Mouse (Mus musculus): Measurements from ENCODE around the gene Cttnbp2. TPM values are rescaled to one million over a fixed set of nuclear protein-coding genes. Genes with fewer than 3 reads are reported as not detected.

Gene Cttnbp2
- polyA plus RNA-seq, 1 experiment from 2014 or later, result 14.9 TPM

DNA sequence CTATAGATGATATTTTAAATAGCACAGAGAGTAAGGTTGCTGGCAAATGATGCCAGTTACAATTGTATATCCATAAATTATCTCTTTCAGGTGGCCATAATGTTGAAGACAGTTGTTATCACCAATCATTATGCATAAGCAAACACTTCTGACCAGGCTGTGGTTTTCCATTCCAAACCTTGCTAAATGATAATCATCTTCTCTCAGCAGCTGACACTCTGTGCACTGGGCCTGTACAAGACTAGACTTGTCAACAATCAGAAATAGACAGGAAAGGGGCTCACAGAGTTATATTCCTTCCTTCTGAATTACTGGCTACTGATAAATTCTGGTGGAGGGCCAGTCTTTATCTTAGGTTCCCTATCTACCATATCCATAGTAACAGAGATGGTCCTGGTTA, 32.1 kb downstream of the Cttnbp2 start:
- Histone ChIP-seq H3K4me2 (ENCODE audit: low read length) (no peak overlapping the region), H3K27ac (ENCODE audit: low read depth) (no peak overlapping the region), H3K27me3 (replicated peaks; ENCODE audit: control insufficient read depth, insufficient read depth, low read length) (no peaks in the 10 kb centered on the region), H3K9me3 (ENCODE audit: control insufficient read depth, low read length) (no peaks in the 10 kb centered on the region), H3K36me3 (ENCODE audit: control insufficient read depth, insufficient read depth, low read length) (no peaks in the 10 kb centered on the region), H3K4me3 (ENCODE audit: low read depth, low read length) (no peak overlapping the region), H3K9ac (ENCODE audit: low read length) (no peak overlapping the region), H3K4me1 (replicated peaks; ENCODE audit: control insufficient read depth, insufficient read depth, low read length) (no peaks in the 10 kb centered on the region)
- no peak for ATAC-seq (replicated peaks; ENCODE audit: low FRiP score, low TSS enrichment, low read depth)
- DNase-seq (ENCODE audit: low spot score), result no peak

DNA sequence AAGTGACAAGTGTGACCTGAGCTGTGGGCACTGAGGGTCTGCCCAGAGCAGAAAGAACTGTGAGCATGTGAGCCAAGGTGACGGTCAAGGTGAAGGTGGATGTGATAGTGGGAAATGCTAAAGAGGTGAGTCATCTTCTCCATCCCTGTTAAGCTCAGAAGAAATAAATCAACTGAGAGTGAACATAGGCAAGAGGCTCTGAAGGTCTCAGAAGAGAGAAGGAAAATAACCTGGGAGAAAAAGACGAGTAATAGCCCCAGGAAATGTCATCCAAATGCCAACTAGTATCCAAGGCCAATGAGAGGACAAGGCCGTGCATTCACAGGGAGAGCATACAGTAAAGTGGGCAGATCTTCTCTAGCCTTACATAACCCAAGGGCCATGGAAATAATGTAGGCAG, 32.9 kb downstream of the Cttnbp2 start:
- Histone ChIP-seq H3K9ac (ENCODE audit: low read length) (no peak overlapping the region), H3K36me3 (ENCODE audit: control insufficient read depth, insufficient read depth, low read length) (no peaks in the 10 kb centered on the region), H3K27me3 (replicated peaks; ENCODE audit: control insufficient read depth, insufficient read depth, low read length) (no peaks in the 10 kb centered on the region), H3K4me2 (ENCODE audit: low read length) (no peak overlapping the region), H3K4me1 (replicated peaks; ENCODE audit: control insufficient read depth, insufficient read depth, low read length) (no peaks in the 10 kb centered on the region), H3K27ac (ENCODE audit: low read depth) (no peak overlapping the region), H3K9me3 (ENCODE audit: control insufficient read depth, low read length) (no peaks in the 10 kb centered on the region), H3K4me3 (ENCODE audit: low read depth, low read length) (no peak overlapping the region)
- WGBS, result 91% methylated on average over 3 of the region's 3 CpGs
- DNase-seq (ENCODE audit: low spot score) (no peak), ATAC-seq (replicated peaks; ENCODE audit: low FRiP score, low TSS enrichment, low read depth) (no peak)

GRCm38 (mm10) chr6:18477313-18477930, 37.2 kb downstream of the Cttnbp2 start:
- H3K9me3 ChIP-seq (ENCODE audit: control insufficient read depth, low read length), result no peaks in the 10 kb centered on the region
- WGBS, result 82% methylated on average over 1 of the region's 1 CpGs
- H3K27me3 ChIP-seq (replicated peaks; ENCODE audit: control insufficient read depth, insufficient read depth, low read length), result no peaks in the 10 kb centered on the region
- no peak for DNase-seq (ENCODE audit: low spot score)
- no peak overlapping the region for H3K4me3 ChIP-seq (ENCODE audit: low read depth, low read length)
- H3K4me2 ChIP-seq (ENCODE audit: low read length), result no peak overlapping the region
- H3K27ac ChIP-seq (ENCODE audit: low read depth), result no peak overlapping the region
- H3K4me1 ChIP-seq (replicated peaks; ENCODE audit: control insufficient read depth, insufficient read depth, low read length), result no peaks in the 10 kb centered on the region
- no peaks in the 10 kb centered on the region for H3K36me3 ChIP-seq (ENCODE audit: control insufficient read depth, insufficient read depth, low read length)
- ATAC-seq (replicated peaks; ENCODE audit: low FRiP score, low TSS enrichment, low read depth), result no peak
- no peak overlapping the region for H3K9ac ChIP-seq (ENCODE audit: low read length)

DNA sequence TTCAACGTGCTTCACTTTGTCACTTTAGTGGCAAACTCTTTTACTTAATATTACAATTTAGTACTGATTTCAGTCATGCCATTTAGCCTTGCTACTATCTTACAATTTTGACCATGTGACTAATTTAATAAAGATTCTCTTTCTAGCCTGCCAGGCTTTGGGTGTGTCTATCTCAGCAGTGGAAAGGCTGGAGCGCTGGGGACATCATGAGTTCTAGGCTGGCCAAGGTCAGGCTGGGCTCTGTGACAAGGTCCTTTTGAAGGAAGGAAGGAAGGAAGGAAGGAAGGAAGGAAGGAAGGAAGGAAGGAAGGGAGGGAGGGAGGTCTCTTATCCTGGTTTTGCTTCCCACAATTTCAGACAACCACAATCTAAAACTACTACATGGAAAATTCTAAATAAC, 39.7 kb downstream of the Cttnbp2 start:
- H3K4me2 ChIP-seq (ENCODE audit: low read length), result no peak overlapping the region
- H3K36me3 ChIP-seq (ENCODE audit: control insufficient read depth, insufficient read depth, low read length), result no peaks in the 10 kb centered on the region
- no peaks in the 10 kb centered on the region for H3K9me3 ChIP-seq (ENCODE audit: control insufficient read depth, low read length)
- WGBS, result 69% methylated on average over 2 of the region's 2 CpGs
- ATAC-seq (replicated peaks; ENCODE audit: low FRiP score, low TSS enrichment, low read depth) (no peak), DNase-seq (ENCODE audit: low spot score) (no peak)
- no peak overlapping the region for H3K27ac ChIP-seq (ENCODE audit: low read depth)
- no peaks in the 10 kb centered on the region for H3K4me1 ChIP-seq (replicated peaks; ENCODE audit: control insufficient read depth, insufficient read depth, low read length)
- H3K4me3 ChIP-seq (ENCODE audit: low read depth, low read length), result no peak overlapping the region
- no peaks in the 10 kb centered on the region for H3K27me3 ChIP-seq (replicated peaks; ENCODE audit: control insufficient read depth, insufficient read depth, low read length)
- H3K9ac ChIP-seq (ENCODE audit: low read length), result no peak overlapping the region

- no peak overlapping the region for H3K4me2 ChIP-seq (ENCODE audit: low read length)
- WGBS, result 42% methylated on average over 1 of the region's 1 CpGs
- no peaks in the 10 kb centered on the region for H3K9me3 ChIP-seq (ENCODE audit: control insufficient read depth, low read length)
- no peaks in the 10 kb centered on the region for H3K4me1 ChIP-seq (replicated peaks; ENCODE audit: control insufficient read depth, insufficient read depth, low read length)
- H3K27me3 ChIP-seq (replicated peaks; ENCODE audit: control insufficient read depth, insufficient read depth, low read length), result no peaks in the 10 kb centered on the region
- H3K4me3 ChIP-seq (ENCODE audit: low read depth, low read length), result no peak overlapping the region
- no peak overlapping the region for H3K27ac ChIP-seq (ENCODE audit: low read depth)
- ATAC-seq (replicated peaks; ENCODE audit: low FRiP score, low TSS enrichment, low read depth) (no peak), DNase-seq (ENCODE audit: low spot score) (no peak)
- H3K36me3 ChIP-seq (ENCODE audit: control insufficient read depth, insufficient read depth, low read length), result no peaks in the 10 kb centered on the region
- no peak overlapping the region for H3K9ac ChIP-seq (ENCODE audit: low read length)
These were observed 40.1 kb downstream of the Cttnbp2 start for GRCm38 (mm10) chr6:18474541-18474940.

- H3K9ac ChIP-seq (ENCODE audit: low read length), result no peak overlapping the region
- no peaks in the 10 kb centered on the region for H3K4me1 ChIP-seq (replicated peaks; ENCODE audit: control insufficient read depth, insufficient read depth, low read length)
- no peaks in the 10 kb centered on the region for H3K27me3 ChIP-seq (replicated peaks; ENCODE audit: control insufficient read depth, insufficient read depth, low read length)
- no peaks in the 10 kb centered on the region for H3K9me3 ChIP-seq (ENCODE audit: control insufficient read depth, low read length)
- H3K36me3 ChIP-seq (ENCODE audit: control insufficient read depth, insufficient read depth, low read length), result no peaks in the 10 kb centered on the region
- WGBS, result 28% methylated on average over 2 of the region's 2 CpGs
- no peak overlapping the region for H3K4me3 ChIP-seq (ENCODE audit: low read depth, low read length)
- no peak overlapping the region for H3K4me2 ChIP-seq (ENCODE audit: low read length)
- no peak for DNase-seq (ENCODE audit: low spot score)
- no peak overlapping the region for H3K27ac ChIP-seq (ENCODE audit: low read depth)
- ATAC-seq (replicated peaks; ENCODE audit: low FRiP score, low TSS enrichment, low read depth), result no peak
These were observed 45.4 kb downstream of the Cttnbp2 start for GRCm38 (mm10) chr6:18469206-18469605.

- Histone ChIP-seq H3K9ac (ENCODE audit: low read length) (no peak overlapping the region), H3K4me3 (ENCODE audit: low read depth, low read length) (no peak overlapping the region), H3K9me3 (ENCODE audit: control insufficient read depth, low read length) (no peaks in the 10 kb centered on the region), H3K4me2 (ENCODE audit: low read length) (no peak overlapping the region), H3K36me3 (ENCODE audit: control insufficient read depth, insufficient read depth, low read length) (no peaks in the 10 kb centered on the region), H3K27ac (ENCODE audit: low read depth) (no peak overlapping the region), H3K4me1 (replicated peaks; ENCODE audit: control insufficient read depth, insufficient read depth, low read length) (no peaks in the 10 kb centered on the region), H3K27me3 (replicated peaks; ENCODE audit: control insufficient read depth, insufficient read depth, low read length) (no peaks in the 10 kb centered on the region)
- no peak for DNase-seq (ENCODE audit: low spot score)
- 63% methylated on average over 2 of the region's 2 CpGs for WGBS
- ATAC-seq (replicated peaks; ENCODE audit: low FRiP score, low TSS enrichment, low read depth), result no peak
These were observed 46.9 kb downstream of the Cttnbp2 start for GRCm38 (mm10) chr6:18467777-18468176.

DNA sequence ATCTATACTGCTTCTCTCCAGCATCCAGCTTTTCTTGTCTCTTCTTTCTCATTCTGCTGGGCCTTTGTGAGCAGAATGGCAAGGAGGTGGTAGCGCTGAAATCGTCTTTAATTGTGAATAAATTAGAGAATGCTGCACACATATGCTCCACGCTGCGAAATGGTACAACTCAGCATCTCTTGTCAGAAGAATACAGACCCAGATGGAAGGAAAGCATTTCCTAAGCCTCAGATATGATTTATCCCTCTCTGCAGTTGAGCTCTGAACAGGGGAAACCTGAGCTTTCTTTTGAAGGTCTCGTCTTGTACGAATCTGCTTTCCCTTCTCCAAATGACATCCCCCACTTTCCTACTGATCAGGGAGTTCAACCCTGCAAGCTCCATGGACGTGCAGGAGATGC, 48.4 kb downstream of the Cttnbp2 start:
- 65% methylated on average over 7 of the region's 7 CpGs for WGBS
- no peak for ATAC-seq (replicated peaks; ENCODE audit: low FRiP score, low TSS enrichment, low read depth)

GRCm38 (mm10) chr6:18465626-18466025, 49.0 kb downstream of the Cttnbp2 start:
- H3K9ac ChIP-seq (ENCODE audit: low read length), result no peak overlapping the region
- ATAC-seq (replicated peaks; ENCODE audit: low FRiP score, low TSS enrichment, low read depth) (no peak), DNase-seq (ENCODE audit: low spot score) (no peak)
- H3K9me3 ChIP-seq (ENCODE audit: control insufficient read depth, low read length), result no peaks in the 10 kb centered on the region
- no peak overlapping the region for H3K4me2 ChIP-seq (ENCODE audit: low read length)
- no peak overlapping the region for H3K27ac ChIP-seq (ENCODE audit: low read depth)
- no peaks in the 10 kb centered on the region for H3K4me1 ChIP-seq (replicated peaks; ENCODE audit: control insufficient read depth, insufficient read depth, low read length)
- WGBS, result 61% methylated on average over 10 of the region's 10 CpGs
- no peaks in the 10 kb centered on the region for H3K27me3 ChIP-seq (replicated peaks; ENCODE audit: control insufficient read depth, insufficient read depth, low read length)
- no peaks in the 10 kb centered on the region for H3K36me3 ChIP-seq (ENCODE audit: control insufficient read depth, insufficient read depth, low read length)
- H3K4me3 ChIP-seq (ENCODE audit: low read depth, low read length), result no peak overlapping the region

More for the DNA sequence above, 48.4 kb downstream of the Cttnbp2 start:
- no peaks in the 10 kb centered on the region for H3K27me3 ChIP-seq (replicated peaks; ENCODE audit: control insufficient read depth, insufficient read depth, low read length)
- H3K27ac ChIP-seq (ENCODE audit: low read depth), result no peak overlapping the region
- H3K9me3 ChIP-seq (ENCODE audit: control insufficient read depth, low read length), result no peaks in the 10 kb centered on the region
- H3K36me3 ChIP-seq (ENCODE audit: control insufficient read depth, insufficient read depth, low read length), result no peaks in the 10 kb centered on the region
- DNase-seq (ENCODE audit: low spot score), result no peak
- no peak overlapping the region for H3K4me2 ChIP-seq (ENCODE audit: low read length)
- H3K4me3 ChIP-seq (ENCODE audit: low read depth, low read length), result no peak overlapping the region
- H3K9ac ChIP-seq (ENCODE audit: low read length), result no peak overlapping the region
- H3K4me1 ChIP-seq (replicated peaks; ENCODE audit: control insufficient read depth, insufficient read depth, low read length), result no peaks in the 10 kb centered on the region
